Mouse (Mus musculus) kidney, adult 8-10 months (tissue): ENCODE results near the gene Nrip2.

Experiments used
- DNase-seq, 2 experiments: peaks; one replicate each; pipeline ENCODE4 v3.0.0; 2022

Nrip2 gene

GRCm38 (mm10) chr6:128399421-128400185, 507 bp downstream of the Nrip2 start:
- peak; percentile 20 to 23 for DNase-seq

GRCm38 (mm10) chr6:128404708-128405107, 5.6 kb downstream of the Nrip2 start:
- no peak for DNase-seq

- peak; percentile 22 to 25 for DNase-seq
These were observed 9.5 kb downstream of the Nrip2 start for GRCm38 (mm10) chr6:128408544-128409125.

GRCm38 (mm10) chr6:128410305-128410704, 11.2 kb downstream of the Nrip2 start:
- DNase-seq: no peak

GRCm38 (mm10) chr6:128411115-128411514, 12.0 kb downstream of the Nrip2 start:
- DNase-seq: peak; percentile 52 to 88

GRCm38 (mm10) chr6:128416169-128416568, 17.1 kb downstream of the Nrip2 start:
- no peak for DNase-seq

- DNase-seq: no peak
These were observed 19.0 kb downstream of the Nrip2 start for GRCm38 (mm10) chr6:128418076-128418475.

GRCm38 (mm10) chr6:128421036-128421435, 21.9 kb downstream of the Nrip2 start:
- no peak for DNase-seq

- no peak for DNase-seq
These were observed 22.4 kb downstream of the Nrip2 start for GRCm38 (mm10) chr6:128421480-128421879.

GRCm38 (mm10) chr6:128423496-128424268, 24.6 kb downstream of the Nrip2 start:
- DNase-seq: no peak

- peak; percentile 96 to 97 for DNase-seq
These were observed 25.3 kb downstream of the Nrip2 start, which contains the start of gene Itfg2 for GRCm38 (mm10) chr6:128424269-128425019. TSS of gene Itfg2 (minus strand) at chr6:128424931.

- no peak for DNase-seq
These were observed 25.9 kb downstream of the Nrip2 start for GRCm38 (mm10) chr6:128425046-128425445.

- DNase-seq: no peak
These were observed 28.5 kb downstream of the Nrip2 start for GRCm38 (mm10) chr6:128427571-128427970.

- DNase-seq: no peak
These were observed 30.2 kb downstream of the Nrip2 start for GRCm38 (mm10) chr6:128429300-128429699.

GRCm38 (mm10) chr6:128429826-128430225, 30.7 kb downstream of the Nrip2 start:
- DNase-seq: no peak

GRCm38 (mm10) chr6:128432356-128432915, 33.3 kb downstream of the Nrip2 start:
- no peak for DNase-seq

GRCm38 (mm10) chr6:128433566-128433965, 34.5 kb downstream of the Nrip2 start:
- DNase-seq: no peak

GRCm38 (mm10) chr6:128435474-128435873, 36.4 kb downstream of the Nrip2 start:
- peak; percentile 84 to 87 for DNase-seq

GRCm38 (mm10) chr6:128436356-128437005, 37.4 kb downstream of the Nrip2 start:
- DNase-seq: no peak

- DNase-seq: no peak
These were observed 38.2 kb downstream of the Nrip2 start for GRCm38 (mm10) chr6:128437288-128437687.

GRCm38 (mm10) chr6:128437731-128438316, 38.7 kb downstream of the Nrip2 start:
- DNase-seq: peak; percentile 82 to 85
